Mouse (Mus musculus) heart, embryonic 12.5 days (tissue): ENCODE results near the gene Txndc11. TPM values are rescaled to one million over a fixed set of nuclear protein-coding genes. Genes with fewer than 3 reads are reported as not detected.
A peak's percentile ranks its signal among the peaks of the same experiment; 100 is the strongest.

ENCODE experiments used
- ATAC-seq: fragments of 200-750 bp; cut with Nextera tagmentation; 2 replicates; pipeline ENCODE4 v1.8.0; 2017; ENCODE audit warnings: moderate TSS enrichment, moderate library complexity; ENCODE audit not compliant: insufficient number of reproducible peaks, low FRiP score
- H3K27ac ChIP-seq: fragments of 300-500 bp; sonication (generic); 2 replicates; pipeline ENCODE4 v1.5.1; 2016; ENCODE audit warnings: mild to moderate bottlenecking, moderate library complexity; ENCODE audit not compliant: poor library complexity, severe bottlenecking
- H3K27me3 ChIP-seq: fragments of 300-500 bp; sonication (generic); replicated peaks from 2 replicates; pipeline ENCODE4 v1.6.1; 2016; ENCODE audit warnings: mild to moderate bottlenecking, moderate library complexity
- H3K36me3 ChIP-seq: fragments of 300-500 bp; sonication (generic); 2 replicates; pipeline ENCODE4 v1.6.1; 2016; ENCODE audit warnings: mild to moderate bottlenecking, moderate library complexity
- H3K4me1 ChIP-seq: fragments of 300-500 bp; sonication (generic); replicated peaks from 2 replicates; pipeline ENCODE4 v1.6.1; 2016; ENCODE audit warnings: mild to moderate bottlenecking
- H3K4me2 ChIP-seq: fragments of 300-500 bp; sonication (generic); 2 replicates; pipeline ENCODE4 v1.6.1; 2016; ENCODE audit warnings: mild to moderate bottlenecking, moderate library complexity
- H3K4me3 ChIP-seq: fragments of 300-500 bp; sonication (generic); 2 replicates; pipeline ENCODE4 v1.5.1; 2016; ENCODE audit warnings: mild to moderate bottlenecking
- H3K9ac ChIP-seq: fragments of 300-500 bp; sonication (generic); 2 replicates; pipeline ENCODE4 v1.6.1; 2016; ENCODE audit warnings: mild to moderate bottlenecking, moderate library complexity
- H3K9me3 ChIP-seq: fragments of 300-500 bp; sonication (generic); replicated peaks from 2 replicates; pipeline ENCODE4 v1.6.1; 2016; ENCODE audit warnings: mild to moderate bottlenecking, moderate library complexity
- WGBS: fragments of 180-500 bp; shearing (Covaris S2); methylation state at CpG from one replicate; pipeline ENCODE4 v1.1.7; 2016; 5-methylcytosine and 5-hydroxymethylcytosine counted together
- polyA plus RNA-seq: library from polyadenylated mRNA; unstranded; fragments of >200 nt; fragmentation: Nextera tagmentation; extraction: Ambion mirVana; gene quantifications from 2 replicates; pipeline ENCODE4 v1.2.1, GENCODE M21; 2016

Gene Txndc11
- polyA plus RNA-seq, result 36.7 and 37.2 TPM in 2 replicates

- Histone ChIP-seq H3K36me3 (peaks cover 31% of the 10 kb centered on the region), H3K27ac (peak within 1 kb of the TSS; percentile 98), H3K27me3 (no peaks in the 10 kb centered on the region), H3K4me1 (peaks cover 23% of the 10 kb centered on the region), H3K9me3 (no peaks in the 10 kb centered on the region), H3K4me3 (peak within 1 kb of the TSS; percentile 97), H3K4me2 (peak within 1 kb of the TSS; percentile 79), H3K9ac (peak within 1 kb of the TSS; percentile 98)
- WGBS, result under 1% methylated on average over 80 of the region's 80 CpGs
- peak; percentile 97 for ATAC-seq
These were observed at the start of gene Txndc11 for GRCm38 (mm10) chr16:11134348-11135344. Gene Txndc11 (minus strand): TSS chr16:11134650.

- peak overlapping the region; percentile 80; the same call in 1 of the 2 replicates for H3K4me2 ChIP-seq
- no peak overlapping the region for H3K9ac ChIP-seq
- H3K27ac ChIP-seq, result no peak overlapping the region
- no peaks in the 10 kb centered on the region for H3K27me3 ChIP-seq
- peaks cover 4% of the 10 kb centered on the region; the same call in 1 of the 2 replicates for H3K9me3 ChIP-seq
- peaks cover 15% of the 10 kb centered on the region for H3K4me1 ChIP-seq
- WGBS, result 61% methylated on average over 2 of the region's 2 CpGs
- no peaks in the 10 kb centered on the region for H3K36me3 ChIP-seq
- H3K4me3 ChIP-seq, result no peak overlapping the region
- ATAC-seq, result no peak
These were observed 43.0 kb upstream of the Txndc11 start for GRCm38 (mm10) chr16:11177404-11177803.

GRCm38 (mm10) chr16:11176884-11177244 is 42.4 kb upstream of the Txndc11 start:
- peak overlapping the region; percentile 59; the same call in 1 of the 2 replicates for H3K27ac ChIP-seq

GRCm38 (mm10) chr16:11176208-11176883 is 41.9 kb upstream of the Txndc11 start, which contains the start of gene Zc3h7a:
Gene Zc3h7a (minus strand): TSS chr16:11176393.
- Histone ChIP-seq H3K4me3 (peak within 1 kb of the TSS; percentile 96), H3K4me1 (peaks cover 18% of the 10 kb centered on the region), H3K36me3 (no peaks in the 10 kb centered on the region), H3K27me3 (no peaks in the 10 kb centered on the region), H3K27ac (peak within 1 kb of the TSS; percentile 82), H3K9ac (peak within 1 kb of the TSS; percentile 92), H3K4me2 (peak within 1 kb of the TSS; percentile 80), H3K9me3 (peaks cover 4% of the 10 kb centered on the region; the same call in 1 of the 2 replicates)
- under 1% methylated on average over 57 of the region's 57 CpGs for WGBS
- ATAC-seq, result peak; percentile 92

More at GRCm38 (mm10) chr16:11176884-11177244, 42.4 kb upstream of the Txndc11 start:
- peak overlapping the region; percentile 96 for H3K4me3 ChIP-seq
- no peaks in the 10 kb centered on the region for H3K36me3 ChIP-seq
- H3K9me3 ChIP-seq, result peaks cover 4% of the 10 kb centered on the region; the same call in 1 of the 2 replicates
- peak overlapping the region; percentile 92 for H3K9ac ChIP-seq
- no peak for ATAC-seq
- no peaks in the 10 kb centered on the region for H3K27me3 ChIP-seq
- H3K4me2 ChIP-seq, result peak overlapping the region; percentile 80
- H3K4me1 ChIP-seq, result peaks cover 18% of the 10 kb centered on the region
- WGBS, result 6% methylated on average over 4 of the region's 4 CpGs

- no peaks in the 10 kb centered on the region for H3K36me3 ChIP-seq
- H3K27me3 ChIP-seq, result no peaks in the 10 kb centered on the region
- H3K9me3 ChIP-seq, result peaks cover 4% of the 10 kb centered on the region; the same call in 1 of the 2 replicates
These were observed 41.2 kb upstream of the Txndc11 start for GRCm38 (mm10) chr16:11175489-11176207.

GRCm38 (mm10) chr16:11175100-11175488 is 40.6 kb upstream of the Txndc11 start:
- H3K4me2 ChIP-seq, result peak overlapping the region; percentile 80
- peaks cover 4% of the 10 kb centered on the region; the same call in 1 of the 2 replicates for H3K9me3 ChIP-seq
- peak overlapping the region; percentile 92 for H3K9ac ChIP-seq
- 13% methylated on average over 9 of the region's 9 CpGs for WGBS
- H3K27ac ChIP-seq, result peak overlapping the region; percentile 82
- H3K36me3 ChIP-seq, result no peaks in the 10 kb centered on the region
- no peak for ATAC-seq
- peaks cover 18% of the 10 kb centered on the region for H3K4me1 ChIP-seq
- no peaks in the 10 kb centered on the region for H3K27me3 ChIP-seq
- H3K4me3 ChIP-seq, result peak overlapping the region; percentile 96

More at GRCm38 (mm10) chr16:11175489-11176207, 41.2 kb upstream of the Txndc11 start:
- under 1% methylated on average over 72 of the region's 72 CpGs for WGBS
- Histone ChIP-seq H3K9ac (peak overlapping the region; percentile 92), H3K4me2 (peak overlapping the region; percentile 80), H3K4me3 (peak overlapping the region; percentile 96), H3K27ac (peak overlapping the region; percentile 82), H3K4me1 (peaks cover 18% of the 10 kb centered on the region)
- peak; percentile 72 for ATAC-seq

GRCm38 (mm10) chr16:11174671-11175081 is 40.2 kb upstream of the Txndc11 start:
- peak overlapping the region; percentile 80 for H3K4me2 ChIP-seq
- ATAC-seq, result no peak
- H3K4me3 ChIP-seq, result peak overlapping the region; percentile 96
- peak overlapping the region; percentile 82; the same call in 1 of the 2 replicates for H3K27ac ChIP-seq
- no peaks in the 10 kb centered on the region for H3K36me3 ChIP-seq
- peaks cover 18% of the 10 kb centered on the region for H3K4me1 ChIP-seq
- WGBS, result 12% methylated on average over 10 of the region's 10 CpGs
- no peak overlapping the region for H3K9ac ChIP-seq
- no peaks in the 10 kb centered on the region for H3K27me3 ChIP-seq
- H3K9me3 ChIP-seq, result peaks cover 4% of the 10 kb centered on the region; the same call in 1 of the 2 replicates

GRCm38 (mm10) chr16:11171679-11172078 is 37.2 kb upstream of the Txndc11 start:
- no peak overlapping the region for H3K4me3 ChIP-seq
- no peak for ATAC-seq
- H3K4me2 ChIP-seq, result no peak overlapping the region
- no peaks in the 10 kb centered on the region for H3K27me3 ChIP-seq
- H3K27ac ChIP-seq, result no peak overlapping the region
- WGBS, result 88% methylated on average over 6 of the region's 6 CpGs
- no peak overlapping the region for H3K9ac ChIP-seq
- H3K4me1 ChIP-seq, result peaks cover 15% of the 10 kb centered on the region
- H3K36me3 ChIP-seq, result no peaks in the 10 kb centered on the region
- no peaks in the 10 kb centered on the region for H3K9me3 ChIP-seq

- Histone ChIP-seq H3K27me3 (no peaks in the 10 kb centered on the region), H3K4me3 (no peak overlapping the region), H3K27ac (no peak overlapping the region), H3K9me3 (no peaks in the 10 kb centered on the region), H3K4me1 (peaks cover 9% of the 10 kb centered on the region), H3K4me2 (no peak overlapping the region), H3K9ac (no peak overlapping the region), H3K36me3 (peaks cover 22% of the 10 kb centered on the region)
- no peak for ATAC-seq
- WGBS, result 68% methylated on average over 2 of the region's 2 CpGs
These were observed 32.0 kb upstream of the Txndc11 start for GRCm38 (mm10) chr16:11166431-11166830.

GRCm38 (mm10) chr16:11164695-11165255 is 30.3 kb upstream of the Txndc11 start:
- H3K9me3 ChIP-seq, result no peaks in the 10 kb centered on the region
- no peak for ATAC-seq
- H3K27ac ChIP-seq, result no peak overlapping the region
- H3K4me1 ChIP-seq, result peaks cover 9% of the 10 kb centered on the region
- H3K9ac ChIP-seq, result no peak overlapping the region
- WGBS, result 61% methylated on average over 3 of the region's 3 CpGs
- H3K36me3 ChIP-seq, result peaks cover 30% of the 10 kb centered on the region
- no peaks in the 10 kb centered on the region for H3K27me3 ChIP-seq
- H3K4me3 ChIP-seq, result no peak overlapping the region
- no peak overlapping the region for H3K4me2 ChIP-seq
